Mouse (Mus musculus) bone marrow, adult 2 months (tissue): Measurements from ENCODE around the gene Rph3a.
"Not testable (repeated sequence)": the region's sequence is repeated elsewhere in the genome, so short reads cannot be mapped to it uniquely, and the experiment has no call there.

ENCODE experiments used
- CTCF ChIP-seq: fragments of 200-500 bp; IDR thresholded peaks from 2 replicates; pipeline ENCODE4 v1.5.1; 2011; ENCODE audit warnings: low read length, control low read depth; ENCODE audit not compliant: control insufficient read depth, insufficient read depth
- POLR2A ChIP-seq: fragments of 200-500 bp; IDR thresholded peaks from 2 replicates; pipeline ENCODE4 v1.6.1; 2011; ENCODE audit warnings: low read depth, mild to moderate bottlenecking, control low read depth, low read length, borderline replicate concordance; ENCODE audit not compliant: control insufficient read depth

- not testable (repeated sequence) for TF ChIP-seq POLR2A, CTCF
Observed at GRCm38 (mm10) chr5:120926311-120926710, 83.6 kb downstream of the Rph3a start.
